Comparison of ENCODE assay signal across 24 mouse cellular contexts in the genomic region with DNA sequence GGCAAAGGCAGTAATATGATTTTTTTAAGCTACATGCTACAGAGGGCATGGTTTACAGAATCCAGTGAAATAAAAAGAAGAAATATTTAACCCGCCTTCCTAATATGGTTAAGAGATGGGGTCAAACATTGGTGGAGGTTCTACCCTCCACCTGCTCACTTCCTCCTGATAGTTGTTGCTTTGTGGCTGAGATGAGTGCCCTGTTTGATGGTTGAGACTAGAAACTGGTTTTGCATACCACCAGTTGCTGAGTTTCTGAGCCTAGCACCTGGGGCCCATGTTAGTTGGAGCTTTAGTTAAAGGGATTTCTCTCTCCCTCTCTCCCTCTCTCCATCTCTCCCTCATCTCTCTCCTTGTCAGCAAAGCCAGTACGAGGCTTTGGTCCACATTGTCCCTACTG. TPM values are rescaled to one million over a fixed set of nuclear protein-coding genes. Genes with fewer than 3 reads are reported as not detected.
"Had no signal": no experiment of that assay in that cellular context is flagged by ENCODE, and none has a peak within 500 bp of the region (broad histone marks: within the 10 kb centered on the region; RNA-seq: fewer than 3 reads in every experiment).

No protein-coding gene starts in this region.

- H3K9ac ChIP-seq: neural tube, embryonic 12.5 days; neural tube, embryonic 13.5 days; neural tube, embryonic 15.5 days; stomach, embryonic 15.5 days had no signal

- H3K36me3 ChIP-seq: neural tube, embryonic 12.5 days; neural tube, embryonic 13.5 days; neural tube, embryonic 15.5 days; stomach, embryonic 15.5 days had no signal

- H3K9me3 ChIP-seq: neural tube, embryonic 12.5 days; neural tube, embryonic 13.5 days; neural tube, embryonic 15.5 days; stomach, embryonic 15.5 days had no signal

- H3K27me3 ChIP-seq: neural tube, embryonic 12.5 days; neural tube, embryonic 13.5 days; neural tube, embryonic 15.5 days; stomach, embryonic 15.5 days had no signal

- H3K4me1 ChIP-seq: neural tube, embryonic 12.5 days; neural tube, embryonic 13.5 days; neural tube, embryonic 15.5 days; stomach, embryonic 15.5 days had no signal

- H3K27ac ChIP-seq: neural tube, embryonic 12.5 days; neural tube, embryonic 13.5 days; neural tube, embryonic 15.5 days; stomach, embryonic 15.5 days; stomach, postnatal 0 days had no signal

- DNase-seq: retina, postnatal 1 day; right cerebral cortex, adult 18-20 months; right cerebral cortex, postnatal 14 days; right cerebral cortex, postnatal 25 days; right cerebral cortex, postnatal 4 days; spleen, adult 18-20 months; thymus, adult 18-20 months; thymus, adult 2 months; thymus, postnatal 14 days; thymus, postnatal 25 days; thymus, postnatal 4 days had no signal

- H3K4me2 ChIP-seq: neural tube, embryonic 12.5 days; neural tube, embryonic 13.5 days; neural tube, embryonic 15.5 days; stomach, embryonic 15.5 days had no signal

- H3K4me3 ChIP-seq: neural tube, embryonic 12.5 days; neural tube, embryonic 13.5 days; neural tube, embryonic 15.5 days; stomach, embryonic 15.5 days had no signal

RNA-seq across cellular contexts. Expression of gene Tas2r126, which starts 13.0 kb away (rescaled TPM):
- polyA plus RNA-seq: neural tube, embryonic 11.5 days; neural tube, embryonic 12.5 days; neural tube, embryonic 13.5 days; neural tube, embryonic 14.5 days; neural tube, embryonic 15.5 days; spleen, adult 2 months; stomach, embryonic 14.5 days; stomach, embryonic 15.5 days; stomach, embryonic 16.5 days; stomach, postnatal 0 days; testis, adult 2 months; thymus, adult 2 months; urinary bladder, adult 2 months had no signal

RNA-seq across cellular contexts. Expression of gene Olfr458, which starts 17.6 kb away (rescaled TPM):
- polyA plus RNA-seq: neural tube, embryonic 11.5 days; neural tube, embryonic 12.5 days; neural tube, embryonic 13.5 days; neural tube, embryonic 14.5 days; neural tube, embryonic 15.5 days; spleen, adult 2 months; stomach, embryonic 14.5 days; stomach, embryonic 15.5 days; stomach, embryonic 16.5 days; stomach, postnatal 0 days; testis, adult 2 months; thymus, adult 2 months; urinary bladder, adult 2 months had no signal

RNA-seq across cellular contexts. Expression of gene Olfr457, which starts 28.8 kb away (rescaled TPM):
- polyA plus RNA-seq: neural tube, embryonic 11.5 days; neural tube, embryonic 12.5 days; neural tube, embryonic 13.5 days; neural tube, embryonic 15.5 days; spleen, adult 2 months; stomach, embryonic 14.5 days; stomach, embryonic 15.5 days; stomach, embryonic 16.5 days; stomach, postnatal 0 days; testis, adult 2 months; thymus, adult 2 months; urinary bladder, adult 2 months had no signal

RNA-seq across cellular contexts. Expression of gene Olfr456, which starts 39.6 kb away (rescaled TPM):
- total RNA-seq: neutrophil, adult 5-6 weeks had no signal
- polyA plus RNA-seq: neural tube, embryonic 11.5 days; neural tube, embryonic 12.5 days; neural tube, embryonic 13.5 days; neural tube, embryonic 14.5 days; neural tube, embryonic 15.5 days; stomach, embryonic 14.5 days; stomach, embryonic 15.5 days; stomach, embryonic 16.5 days; stomach, postnatal 0 days; thymus, adult 2 months; urinary bladder, adult 2 months had no signal

RNA-seq across cellular contexts. Expression of gene Tas2r135, which starts 42.1 kb away (rescaled TPM):
- polyA plus RNA-seq: neural tube, embryonic 11.5 days; neural tube, embryonic 12.5 days; neural tube, embryonic 13.5 days; neural tube, embryonic 14.5 days; neural tube, embryonic 15.5 days; stomach, embryonic 14.5 days; stomach, embryonic 15.5 days; stomach, embryonic 16.5 days; stomach, postnatal 0 days; testis, adult 2 months; thymus, adult 2 months had no signal
